Mouse (Mus musculus): ENCODE results near the gene Rhbg.

DNA sequence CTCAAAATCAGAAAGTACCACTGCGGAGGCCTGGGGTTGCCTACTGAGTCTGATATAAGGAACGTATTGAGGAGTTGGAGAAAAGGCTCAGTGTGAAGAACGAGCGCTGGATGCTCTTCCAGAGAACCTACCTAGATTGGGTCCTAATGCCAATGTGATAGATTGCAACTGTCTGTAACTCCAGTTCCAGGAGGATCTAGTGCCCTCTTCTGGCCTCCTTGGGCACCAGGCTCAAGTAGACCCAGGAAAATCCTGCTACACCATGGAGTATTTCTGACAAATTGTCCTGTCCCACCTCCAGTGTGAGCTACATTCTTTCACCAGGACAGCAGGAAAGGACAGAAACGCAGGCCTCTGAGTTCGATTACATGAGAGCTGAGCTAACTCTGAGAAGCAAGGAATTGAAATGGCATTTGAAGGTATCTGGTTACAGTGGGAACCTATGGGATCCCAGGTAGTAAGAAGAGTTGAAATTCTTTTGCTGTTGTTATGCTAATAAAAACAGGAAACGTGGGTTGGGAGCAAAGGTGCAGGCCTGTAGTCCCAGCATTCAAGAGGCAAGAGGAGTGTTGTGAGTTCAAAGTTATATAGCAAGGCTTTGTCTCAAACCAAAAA, 22.1 kb upstream of the Rhbg start:
- TF ChIP-seq CTCF (IDR thresholded peaks at IDR 0.05; ENCODE audit: borderline replicate concordance, insufficient read depth, low read depth, low read length), result peak; percentile 61; the same call in 1 of the 2 replicates
- TF ChIP-seq POLR2A (IDR thresholded peaks at IDR 0.05; ENCODE audit: borderline replicate concordance, insufficient read depth, low read length), result no peak
